Mouse (Mus musculus) spleen, adult 2 months (tissue): ENCODE measurements around the gene Naxd.

Experiments used
- CTCF ChIP-seq: fragments of 200-500 bp; IDR thresholded peaks from 2 replicates; pipeline ENCODE4 v1.5.1; 2011; ENCODE audit warnings: mild to moderate bottlenecking, inconsistent platforms; ENCODE audit not compliant: insufficient read depth, insufficient read length, insufficient replicate concordance; ENCODE audit errors: extremely low read depth
- POLR2A ChIP-seq: fragments of 200-500 bp; IDR thresholded peaks from 2 replicates; pipeline ENCODE4 v1.6.1; 2011; ENCODE audit warnings: low read depth, low read length, inconsistent platforms

DNA sequence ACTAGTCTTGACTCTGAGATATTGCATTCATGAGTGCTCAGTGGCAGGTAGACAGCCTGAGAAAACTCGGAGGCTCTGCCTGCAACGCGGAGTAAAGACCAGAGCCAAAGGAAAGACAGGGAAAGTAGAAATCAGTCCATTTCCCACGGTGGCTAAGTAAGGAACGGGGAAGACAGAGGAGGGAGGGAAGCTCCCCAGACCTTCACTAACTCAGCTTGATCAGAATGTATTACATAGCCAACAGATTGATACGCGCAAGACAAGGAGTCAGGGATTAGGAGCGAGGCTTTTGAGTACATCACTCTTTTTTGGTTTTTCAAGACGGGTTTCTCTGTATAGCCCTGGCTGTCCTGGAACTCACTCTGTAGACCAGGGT, 20.1 kb upstream of the Naxd start:
- TF ChIP-seq POLR2A (no peak), CTCF (no peak)
